Mouse (Mus musculus) gastrocnemius, postnatal 4 days (tissue): ENCODE data around the gene Tmem45b. TPM values are rescaled to one million over a fixed set of nuclear protein-coding genes. Genes with fewer than 3 reads are reported as not detected.

Source experiments
- DNase-seq, 2 experiments: peaks; one replicate each; pipeline ENCODE4 v3.0.0; 2021 to 2022; ENCODE audit warnings: low spot score in 2 of 2, mixed read lengths in 2 of 2
- total RNA-seq, 2 experiments: library from RNA; stranded (reverse); gene quantifications; 2 replicates each; pipeline ENCODE4 v1.2.3; 2021

Gene Tmem45b
- total RNA-seq, 2 experiments from 2014 or later = 0.29 to 0.80 TPM

DNA sequence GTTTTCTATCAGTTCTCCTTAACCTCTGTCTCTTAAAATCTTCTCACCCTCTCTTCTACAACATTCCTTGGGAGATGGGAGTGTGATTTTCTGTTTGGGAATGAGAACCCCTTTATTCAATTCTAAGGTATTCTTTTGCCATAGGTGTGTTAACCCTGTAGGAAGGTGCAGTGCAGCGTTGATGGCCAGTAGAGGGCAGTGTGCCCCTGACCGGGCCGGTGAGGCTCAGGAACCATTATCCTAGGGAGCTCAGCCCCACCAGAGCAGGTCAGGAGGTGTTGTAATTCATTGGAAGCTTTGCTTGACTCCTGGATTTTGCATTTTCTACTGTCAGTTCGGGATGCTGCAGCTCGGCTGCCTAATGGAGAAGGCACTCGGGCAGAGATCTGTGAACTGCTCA lies 59.0 kb downstream of the Tmem45b start:
- no peak for DNase-seq

DNA sequence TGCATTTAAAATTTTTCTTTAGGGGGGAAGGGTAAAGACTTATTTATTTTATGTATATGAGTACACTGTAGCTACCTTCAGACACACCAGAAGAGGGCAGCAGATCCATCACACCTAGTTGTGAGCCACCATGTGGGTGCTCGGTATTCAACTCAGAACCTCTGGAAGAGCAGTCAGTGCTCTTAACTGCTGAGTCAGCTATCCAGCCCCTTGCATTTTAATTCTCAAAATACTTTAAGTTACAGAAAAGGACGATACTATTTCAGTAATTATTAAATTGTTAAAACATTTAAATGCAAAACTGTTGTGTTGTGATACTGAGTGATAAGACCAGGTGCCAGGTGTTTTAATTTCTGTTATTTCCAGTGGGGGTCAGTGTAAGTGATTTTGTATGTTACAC lies 60.0 kb downstream of the Tmem45b start:
- no peak for DNase-seq

DNA sequence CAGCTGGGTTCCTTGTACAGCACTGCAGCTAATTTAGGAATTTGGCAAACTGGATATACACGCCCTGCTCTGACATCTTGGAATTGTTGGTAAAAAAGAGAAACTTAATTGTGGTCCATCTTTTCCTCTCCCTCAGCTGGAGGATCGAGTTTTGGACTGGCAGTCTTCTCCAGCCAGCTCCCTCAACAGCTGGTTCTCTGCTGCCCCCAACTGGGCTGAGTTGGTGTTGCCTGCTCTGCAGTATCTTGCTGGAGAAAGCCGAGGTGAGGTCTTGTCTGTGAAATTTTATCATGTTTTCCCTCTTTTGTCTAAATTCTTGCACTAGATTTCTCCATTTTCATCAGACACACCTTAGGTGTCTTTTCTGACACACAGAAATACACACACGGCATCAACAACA lies 63.8 kb downstream of the Tmem45b start:
- peak; percentile 46 to 62 for DNase-seq

DNA sequence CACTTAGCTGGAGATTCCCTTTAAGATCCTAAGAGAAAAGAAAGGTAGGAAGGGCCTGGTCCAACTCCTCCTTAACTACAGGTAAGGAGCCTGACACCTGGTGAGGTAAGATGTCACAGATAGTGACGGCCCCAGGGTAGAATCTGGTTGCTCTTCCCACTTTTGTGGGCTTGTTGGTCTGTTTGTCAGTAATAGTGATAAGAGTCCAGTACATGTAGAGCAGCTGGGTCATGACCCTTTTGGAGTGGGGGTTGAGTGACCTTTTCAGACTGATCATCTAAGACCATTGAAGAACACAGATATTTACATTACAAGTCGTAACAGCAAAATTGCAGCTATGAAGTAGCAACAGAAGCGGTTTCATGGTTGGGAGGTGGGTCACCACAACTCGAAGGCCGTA lies 77.1 kb downstream of the Tmem45b start:
- no peak for DNase-seq

DNA sequence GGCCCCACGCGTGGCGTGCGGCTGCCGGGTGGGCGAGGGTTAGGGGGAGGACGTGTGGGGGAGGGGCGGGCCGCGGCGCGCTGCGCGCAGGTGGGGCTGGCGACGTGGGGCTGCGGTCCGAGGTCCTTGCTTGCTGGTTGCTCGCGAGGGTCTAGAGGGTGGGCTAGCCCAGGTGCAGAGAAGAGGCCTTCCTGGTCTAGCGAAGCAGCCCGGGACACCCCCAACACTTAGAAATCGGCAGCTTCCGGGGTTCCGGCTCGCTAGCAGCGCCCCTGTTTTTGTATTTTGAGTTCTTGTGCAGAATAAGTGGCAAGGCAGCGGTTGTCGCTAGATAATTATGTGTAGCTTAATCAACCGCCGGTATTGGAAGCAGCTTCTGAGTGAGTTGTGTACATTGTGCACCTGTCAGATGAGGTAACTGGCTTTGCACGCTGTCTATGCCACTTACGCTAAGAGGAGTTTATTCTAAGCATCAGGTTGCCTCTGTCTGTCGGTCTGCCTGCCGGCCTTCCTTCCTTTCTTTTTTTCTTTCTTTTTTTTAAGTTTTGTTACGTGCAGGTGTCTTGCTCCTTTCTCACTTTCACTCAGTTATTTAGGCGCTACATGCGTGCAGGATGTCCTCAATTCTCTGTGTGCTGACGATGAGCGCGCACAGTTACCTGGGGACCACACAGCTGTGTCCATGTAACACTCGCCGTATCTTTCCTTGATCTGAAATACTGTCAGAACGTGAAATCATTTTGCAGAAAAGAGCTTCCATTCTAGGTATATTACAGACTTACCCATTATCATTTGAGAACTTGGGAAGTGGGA lies 77.7 kb downstream of the Tmem45b start:
- no peak for DNase-seq

DNA sequence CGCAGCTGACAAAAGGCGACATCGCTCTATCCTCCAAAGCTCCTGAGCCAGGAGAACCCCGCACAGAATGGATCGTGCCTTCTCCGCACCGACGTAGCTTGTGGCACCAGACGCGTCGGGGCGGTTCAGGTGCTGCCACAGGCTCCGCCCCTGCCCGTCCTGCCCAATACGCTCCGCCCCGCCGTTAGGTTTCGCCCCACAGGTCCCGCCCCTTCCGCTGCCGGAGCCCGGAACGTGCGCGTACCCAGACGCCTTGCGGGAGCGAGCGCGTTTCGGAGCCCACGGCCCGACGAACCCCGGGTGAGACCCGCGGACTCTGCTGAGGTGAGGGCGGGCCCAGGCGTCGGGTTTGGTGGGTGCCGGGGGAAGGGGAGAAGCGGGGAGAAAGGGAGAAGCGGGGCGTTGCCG lies 78.3 kb downstream of the Tmem45b start, which contains the start of gene Nfrkb:
Gene Nfrkb (plus strand): TSS at position 246 of the 408 bp plus-strand sequence.
- peak; percentile 91 to 96 for DNase-seq

DNA sequence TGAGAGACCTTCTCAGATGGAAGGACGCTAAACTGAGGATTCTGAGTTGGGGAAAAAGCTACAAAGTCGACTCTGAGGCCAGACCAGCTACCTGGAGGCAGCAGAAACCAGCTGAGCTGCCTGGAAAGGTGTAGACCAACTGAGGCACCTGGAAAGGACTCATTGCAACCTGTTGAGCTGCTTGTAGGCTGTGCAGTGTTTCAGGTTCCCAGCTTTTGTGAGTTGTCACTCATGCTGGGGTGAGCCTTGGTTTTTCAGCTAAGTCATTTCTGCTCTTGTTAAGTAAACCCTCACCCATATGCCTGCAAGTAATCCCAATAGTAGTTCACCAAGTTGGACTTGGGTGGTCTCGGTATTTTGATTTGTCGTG lies 78.8 kb downstream of the Tmem45b start:
- DNase-seq = no peak

DNA sequence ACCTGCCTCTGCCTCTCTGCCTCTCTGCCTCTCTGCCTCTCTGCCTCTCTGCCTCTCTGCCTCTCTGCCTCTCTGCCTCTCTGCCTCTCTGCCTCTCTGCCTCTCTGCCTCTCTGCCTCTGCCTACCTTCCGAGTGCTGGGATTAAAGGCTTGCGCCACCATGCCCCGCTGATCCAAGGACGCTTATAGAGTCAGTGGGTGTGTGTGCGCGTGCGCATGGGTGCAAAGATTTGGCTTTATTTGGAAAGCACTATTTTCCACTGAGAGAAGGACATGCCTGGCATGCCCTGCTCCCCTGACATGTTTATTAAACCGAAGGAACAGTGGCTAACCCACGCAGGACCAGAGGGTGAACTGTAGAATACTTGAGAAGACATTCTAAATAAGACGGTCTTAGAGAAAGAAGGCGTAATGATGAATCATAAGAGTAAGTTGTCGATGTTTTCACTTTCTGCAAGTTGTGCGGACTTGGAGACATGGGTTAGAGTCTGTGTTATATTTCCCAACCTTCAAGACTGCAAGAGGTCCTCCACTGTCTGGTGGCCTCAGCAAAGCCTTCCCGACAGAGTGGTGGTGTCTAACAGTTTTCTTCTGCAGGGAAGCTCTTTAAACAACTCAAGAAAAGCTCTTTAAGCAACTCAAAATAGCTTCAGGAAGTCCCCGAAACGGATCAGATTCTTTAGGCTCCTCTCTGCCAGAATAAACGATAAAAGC lies 79.3 kb downstream of the Tmem45b start:
- DNase-seq = no peak

DNA sequence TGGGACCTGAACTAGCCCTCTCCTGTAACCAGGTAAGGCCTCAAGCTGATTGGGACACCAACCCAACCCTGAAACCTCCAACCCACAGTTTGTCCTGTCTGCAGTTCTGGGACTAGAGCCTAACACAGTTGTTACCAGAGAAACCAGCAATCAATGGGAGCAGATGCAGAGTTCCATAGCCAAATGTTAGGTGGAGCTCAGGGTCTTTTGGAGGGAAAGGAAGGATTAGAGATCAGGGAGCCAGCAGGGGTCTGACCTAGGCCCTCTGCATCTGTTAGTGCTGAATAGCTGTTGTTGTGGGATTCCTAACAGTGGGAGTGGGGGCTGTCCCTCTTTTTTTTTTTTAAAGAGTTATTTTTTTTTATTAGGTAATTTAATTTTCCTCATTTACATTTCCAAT lies 87.6 kb downstream of the Tmem45b start:
- DNase-seq = no peak

Other genes starting within 250 kb of the Tmem45b start
- 1 to 10 TPM; 6.5 to 6.9 TPM for gene Prdm10, start 183.9 kb downstream of the Tmem45b start, total RNA-seq
- 10 to 100 TPM; 18.9 to 21.2 TPM for gene Nfrkb, start 78.3 kb downstream of the Tmem45b start, total RNA-seq